Mouse (Mus musculus) neural tube, postnatal 0 days (tissue): ENCODE results near the gene Tnc. TPM values are rescaled to one million over a fixed set of nuclear protein-coding genes. Genes with fewer than 3 reads are reported as not detected.

Source experiments
- polyA plus RNA-seq: library from polyadenylated mRNA; unstranded; fragments of >200 nt; fragmentation: Nextera tagmentation; extraction: Ambion mirVana; gene quantifications from 2 replicates; pipeline ENCODE4 v1.2.1, GENCODE M21; 2015

Gene Tnc
- 26.6 and 37.6 TPM in 2 replicates for polyA plus RNA-seq

GRCm38 (mm10) chr4:64046831-64047493 is at the start of gene Tnc:
Gene Tnc (minus strand): TSS chr4:64047015.

Other genes with a start within 250 kb of the Tnc start
- not detected in 2 replicates for gene Tnfsf8, start 185.7 kb downstream of the Tnc start, polyA plus RNA-seq